Comparison of ENCODE assay signal across 30 mouse cellular contexts in genomic region chr6:137373920-137374319, GRCm38 (mm10).
A peak's percentile ranks its signal among the peaks of the same experiment; 100 is the strongest.
DNase-seq lines count a peak whose midpoint lies in the region; ATAC-seq and TF ChIP-seq lines count a peak whose summit lies in the region.
"Had no signal": no experiment of that assay in that cellular context is flagged by ENCODE, and none has a peak within 500 bp of the region (broad histone marks: within the 10 kb centered on the region; RNA-seq: fewer than 3 reads in every experiment).

No protein-coding gene starts in this region.

- H3K27ac ChIP-seq in liver, postnatal 0 days (ENCODE audit: low read depth) = no peak overlapping the region
- no peak overlapping the region for H3K27ac ChIP-seq in stomach, postnatal 0 days (replicated peaks)
- H3K27ac ChIP-seq: embryonic facial prominence, embryonic 10.5 days; embryonic facial prominence, embryonic 13.5 days; forebrain, embryonic 12.5 days; gastrocnemius, adult 2 months; heart, embryonic 10.5 days; heart, embryonic 13.5 days; hindbrain, embryonic 13.5 days had no signal

- 52% methylated on average over 6 of the region's 6 CpGs for WGBS in liver, postnatal 0 days (ENCODE audit: insufficient replicate concordance)
- WGBS in stomach, postnatal 0 days = 67% methylated on average over 6 of the region's 6 CpGs

- no peak for TF ChIP-seq EP300 in liver, postnatal 0 days (IDR thresholded peaks at IDR 0.05; ENCODE audit: low read depth)
- no peak for TF ChIP-seq EP300 in stomach, postnatal 0 days (optimal IDR thresholded peaks at IDR 0.05)

- TF ChIP-seq CTCF in liver, postnatal 0 days (IDR thresholded peaks at IDR 0.05; ENCODE audit: low read depth) = peak; percentile 9; the same call in 1 of the 2 replicates
- TF ChIP-seq CTCF in stomach, postnatal 0 days (IDR thresholded peaks at IDR 0.05; ENCODE audit: low read depth) = peak; percentile 28

- no peak overlapping the region for H3K9ac ChIP-seq in liver, postnatal 0 days (replicated peaks)
- H3K9ac ChIP-seq in stomach, postnatal 0 days (ENCODE audit: low read length) = no peak overlapping the region
- H3K9ac ChIP-seq: embryonic facial prominence, embryonic 13.5 days; forebrain, embryonic 12.5 days; heart, embryonic 13.5 days; hindbrain, embryonic 13.5 days had no signal

- no peak overlapping the region for H3K4me3 ChIP-seq in liver, postnatal 0 days (ENCODE audit: low read depth, low read length)
- H3K4me3 ChIP-seq in stomach, postnatal 0 days (ENCODE audit: low read depth, low read length) = no peak overlapping the region
- H3K4me3 ChIP-seq: embryonic facial prominence, embryonic 10.5 days; embryonic facial prominence, embryonic 13.5 days; erythroblast, embryonic 14.5 days; forebrain, embryonic 12.5 days; gastrocnemius, adult 2 months; heart, embryonic 10.5 days; heart, embryonic 13.5 days; hindbrain, embryonic 13.5 days had no signal

- ATAC-seq in liver, postnatal 0 days = no peak
- peak; percentile 74 for ATAC-seq in common myeloid progenitor, adult 5-6 weeks (replicated peaks; ENCODE audit: low read depth, poor library complexity, severe bottlenecking)
- peak; percentile 76 for ATAC-seq in megakaryocyte, adult 5-6 weeks (ENCODE audit: poor library complexity, severe bottlenecking)
- ATAC-seq in stomach, postnatal 0 days (ENCODE audit: low FRiP score, low TSS enrichment) = no peak
- ATAC-seq: forebrain, embryonic 16.5 days; hindbrain, embryonic 16.5 days; inflammation-experienced regulatory T-cells, adult 6 months had no signal

- H3K36me3 ChIP-seq in liver, postnatal 0 days (replicated peaks; ENCODE audit: insufficient read depth, low read length) = no peaks in the 10 kb centered on the region
- H3K36me3 ChIP-seq in stomach, postnatal 0 days (ENCODE audit: control insufficient read depth, insufficient read depth, low read length) = no peaks in the 10 kb centered on the region
- H3K36me3 ChIP-seq: embryonic facial prominence, embryonic 10.5 days; embryonic facial prominence, embryonic 13.5 days; forebrain, embryonic 12.5 days; heart, embryonic 10.5 days; heart, embryonic 13.5 days had no signal

- H3K4me1 ChIP-seq in liver, postnatal 0 days (ENCODE audit: insufficient read depth) = no peaks in the 10 kb centered on the region
- no peaks in the 10 kb centered on the region for H3K4me1 ChIP-seq in stomach, postnatal 0 days (replicated peaks; ENCODE audit: control insufficient read depth, insufficient read depth)
- H3K4me1 ChIP-seq: embryonic facial prominence, embryonic 10.5 days; forebrain, embryonic 12.5 days; hindbrain, embryonic 13.5 days had no signal

- no peaks in the 10 kb centered on the region for H3K9me3 ChIP-seq in liver, postnatal 0 days (ENCODE audit: low read length)
- H3K9me3 ChIP-seq in stomach, postnatal 0 days (ENCODE audit: control insufficient read depth, low read length) = no peaks in the 10 kb centered on the region
- H3K9me3 ChIP-seq: embryonic facial prominence, embryonic 10.5 days; embryonic facial prominence, embryonic 13.5 days; forebrain, embryonic 12.5 days; heart, embryonic 10.5 days; heart, embryonic 13.5 days; hindbrain, embryonic 13.5 days had no signal

- DNase-seq in liver, postnatal 0 days = no peak
- DNase-seq in liver = no peak
- DNase-seq in stomach, postnatal 0 days (ENCODE audit: low spot score) = no peak
- DNase-seq in heart, adult 9 months (ENCODE audit: low spot score in 2 of 2) = no peak
- no peak for DNase-seq in frontal cortex, postnatal 25 days (ENCODE audit: low spot score in 2 of 2)
- DNase-seq: adrenal gland, adult 2 months; adrenal gland, postnatal 14 days; B cell, adult 2 months; cerebellum, adult 11 months; cerebellum, adult 2 months; cerebellum, adult 9-11 months; cerebellum, postnatal 25 days; embryo, embryonic 11 days; gastrocnemius, adult 2 months; gastrocnemius, postnatal 14 days; heart, adult 18-20 months; heart, postnatal 14 days; heart, postnatal 4 days had no signal

- no peaks in the 10 kb centered on the region for H3K27me3 ChIP-seq in liver, postnatal 0 days (ENCODE audit: insufficient read depth, low read length)
- no peaks in the 10 kb centered on the region for H3K27me3 ChIP-seq in stomach, postnatal 0 days (ENCODE audit: control insufficient read depth, insufficient read depth, low read length)
- H3K27me3 ChIP-seq: embryonic facial prominence, embryonic 13.5 days; forebrain, embryonic 12.5 days; heart, embryonic 13.5 days; hindbrain, embryonic 13.5 days had no signal

- no peak overlapping the region for H3K4me2 ChIP-seq in liver, postnatal 0 days (ENCODE audit: low read depth, low read length)
- H3K4me2 ChIP-seq in stomach, postnatal 0 days (replicated peaks; ENCODE audit: low read depth) = no peak overlapping the region
- H3K4me2 ChIP-seq: embryonic facial prominence, embryonic 13.5 days; forebrain, embryonic 12.5 days; heart, embryonic 13.5 days; hindbrain, embryonic 13.5 days had no signal

Comparison
In these comparisons a context has a peak if more than half of its experiments do, and no peak if none do; other contexts are left out.
1. ATAC-seq: peak in common myeloid progenitor, adult 5-6 weeks (single experiment) and megakaryocyte, adult 5-6 weeks (single experiment); none in liver, postnatal 0 days (single experiment) and stomach, postnatal 0 days (single experiment).